Mouse (Mus musculus) lung, embryonic 16.5 days (tissue): Measurements from ENCODE around the gene Fam163b. TPM values are rescaled to one million over a fixed set of nuclear protein-coding genes. Genes with fewer than 3 reads are reported as not detected.
A peak's percentile ranks its signal among the peaks of the same experiment; 100 is the strongest.

Experiments used
- ATAC-seq: fragments of 200-750 bp; cut with Nextera tagmentation; 2 replicates; pipeline ENCODE4 v1.8.0; 2017; ENCODE audit warnings: low read depth, mild to moderate bottlenecking, moderate library complexity
- H3K27ac ChIP-seq: fragments of 300-500 bp; sonication (generic); 2 replicates; pipeline ENCODE4 v1.5.1; 2014; ENCODE audit warnings: mild to moderate bottlenecking, control low read depth, low read length
- H3K27me3 ChIP-seq: fragments of 300-500 bp; sonication (generic); 2 replicates; pipeline ENCODE4 v1.6.1; 2014; ENCODE audit warnings: low read depth, low read length, mixed read lengths; ENCODE audit not compliant: control insufficient read depth, insufficient read depth
- H3K36me3 ChIP-seq: fragments of 300-500 bp; sonication (generic); 2 replicates; pipeline ENCODE4 v1.6.1; 2014; ENCODE audit warnings: low read length; ENCODE audit not compliant: control insufficient read depth, insufficient read depth
- H3K4me1 ChIP-seq: fragments of 300-500 bp; sonication (generic); replicated peaks from 2 replicates; pipeline ENCODE4 v1.6.1; 2014; ENCODE audit warnings: low read length, mixed read lengths; ENCODE audit not compliant: control insufficient read depth, insufficient read depth
- H3K4me2 ChIP-seq: fragments of 300-500 bp; sonication (generic); 2 replicates; pipeline ENCODE4 v1.6.1; 2014; ENCODE audit warnings: low read depth, low read length, control low read depth
- H3K4me3 ChIP-seq: fragments of 300-500 bp; sonication (generic); 2 replicates; pipeline ENCODE4 v1.5.1; 2014; ENCODE audit warnings: mild to moderate bottlenecking, low read length, control low read depth
- H3K9ac ChIP-seq: fragments of 300-500 bp; sonication (generic); 2 replicates; pipeline ENCODE4 v1.6.1; 2014; ENCODE audit warnings: low read length, control low read depth
- H3K9me3 ChIP-seq: fragments of 300-500 bp; sonication (generic); 2 replicates; pipeline ENCODE4 v1.6.1; 2016; ENCODE audit warnings: low read length; ENCODE audit not compliant: control insufficient read depth
- WGBS: fragments of 180-500 bp; shearing (Covaris S2); extraction: QIAGEN DNeasy Blood & Tissue Kit; methylation state at CpG from one replicate; pipeline ENCODE4 v1.1.7; 2014; 5-methylcytosine and 5-hydroxymethylcytosine counted together
- polyA plus RNA-seq: library from polyadenylated mRNA; unstranded; fragments of >200 nt; fragmentation: Nextera tagmentation; extraction: Ambion mirVana; gene quantifications from 2 replicates; pipeline ENCODE4 v1.2.1, GENCODE M21; 2015

Gene Fam163b
- polyA plus RNA-seq, 1 experiment from 2014 or later = 0.64 TPM

GRCm38 (mm10) chr2:27086483-27087010 is 55.7 kb downstream of the Fam163b start:
- no peaks in the 10 kb centered on the region for H3K36me3 ChIP-seq
- H3K4me3 ChIP-seq = no peak overlapping the region
- no peak overlapping the region for H3K27ac ChIP-seq
- H3K9me3 ChIP-seq = no peaks in the 10 kb centered on the region
- WGBS = 68% methylated on average over 4 of the region's 4 CpGs
- H3K27me3 ChIP-seq = no peaks in the 10 kb centered on the region
- no peak overlapping the region for H3K4me2 ChIP-seq
- no peak for ATAC-seq
- H3K9ac ChIP-seq = no peak overlapping the region
- H3K4me1 ChIP-seq = peaks cover 58% of the 10 kb centered on the region

DNA sequence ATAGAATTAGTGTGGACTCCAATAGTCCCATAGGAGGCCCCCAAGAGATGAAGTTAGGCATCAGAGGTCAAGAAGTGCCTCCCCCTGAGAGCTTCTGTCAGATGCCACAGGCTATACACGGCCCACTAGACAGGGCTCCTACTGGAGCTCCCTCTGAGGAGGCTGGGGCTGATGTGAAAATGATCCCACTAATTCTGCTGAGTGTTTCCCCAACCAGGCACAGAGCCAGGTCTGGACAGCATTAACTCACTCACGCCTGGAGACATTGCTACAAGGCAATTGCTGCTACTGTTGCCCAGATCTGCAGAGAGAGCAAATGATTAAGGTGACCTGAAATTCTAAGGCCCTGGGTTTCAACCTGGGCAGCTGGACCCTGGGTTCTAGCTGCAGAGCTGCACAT is 56.5 kb downstream of the Fam163b start:
- H3K27ac ChIP-seq = no peak overlapping the region
- peaks cover 58% of the 10 kb centered on the region for H3K4me1 ChIP-seq
- H3K36me3 ChIP-seq = no peaks in the 10 kb centered on the region
- no peak overlapping the region for H3K4me2 ChIP-seq
- ATAC-seq = peak; percentile 21; the same call in 1 of the 2 replicates
- WGBS = 13% methylated on average over 2 of the region's 2 CpGs
- no peak overlapping the region for H3K9ac ChIP-seq
- H3K9me3 ChIP-seq = no peaks in the 10 kb centered on the region
- no peaks in the 10 kb centered on the region for H3K27me3 ChIP-seq
- no peak overlapping the region for H3K4me3 ChIP-seq

DNA sequence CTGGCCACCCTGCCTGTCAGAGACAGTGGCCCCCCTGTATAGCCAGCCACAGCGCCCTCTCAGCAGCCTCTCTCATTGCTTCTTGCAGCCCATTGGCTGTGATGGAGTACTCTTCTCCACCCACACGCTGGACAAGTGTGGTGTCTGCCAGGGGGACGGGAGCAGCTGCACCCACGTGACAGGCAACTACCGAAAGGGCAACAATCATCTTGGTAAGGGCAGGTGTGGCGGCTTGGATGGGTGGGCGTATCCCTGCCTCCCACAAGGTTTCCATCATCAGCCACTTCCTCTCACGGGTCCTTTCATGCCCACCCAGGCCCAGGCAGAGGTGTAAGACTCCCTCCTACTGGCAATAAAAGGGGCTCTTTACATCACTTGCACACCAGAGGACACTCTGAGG is 57.3 kb downstream of the Fam163b start:
- no peak for ATAC-seq
- Histone ChIP-seq H3K4me2 (no peak overlapping the region), H3K4me1 (peaks cover 58% of the 10 kb centered on the region), H3K9ac (no peak overlapping the region), H3K27me3 (no peaks in the 10 kb centered on the region), H3K9me3 (no peaks in the 10 kb centered on the region), H3K36me3 (no peaks in the 10 kb centered on the region), H3K4me3 (no peak overlapping the region), H3K27ac (no peak overlapping the region)
- 24% methylated on average over 8 of the region's 8 CpGs for WGBS

DNA sequence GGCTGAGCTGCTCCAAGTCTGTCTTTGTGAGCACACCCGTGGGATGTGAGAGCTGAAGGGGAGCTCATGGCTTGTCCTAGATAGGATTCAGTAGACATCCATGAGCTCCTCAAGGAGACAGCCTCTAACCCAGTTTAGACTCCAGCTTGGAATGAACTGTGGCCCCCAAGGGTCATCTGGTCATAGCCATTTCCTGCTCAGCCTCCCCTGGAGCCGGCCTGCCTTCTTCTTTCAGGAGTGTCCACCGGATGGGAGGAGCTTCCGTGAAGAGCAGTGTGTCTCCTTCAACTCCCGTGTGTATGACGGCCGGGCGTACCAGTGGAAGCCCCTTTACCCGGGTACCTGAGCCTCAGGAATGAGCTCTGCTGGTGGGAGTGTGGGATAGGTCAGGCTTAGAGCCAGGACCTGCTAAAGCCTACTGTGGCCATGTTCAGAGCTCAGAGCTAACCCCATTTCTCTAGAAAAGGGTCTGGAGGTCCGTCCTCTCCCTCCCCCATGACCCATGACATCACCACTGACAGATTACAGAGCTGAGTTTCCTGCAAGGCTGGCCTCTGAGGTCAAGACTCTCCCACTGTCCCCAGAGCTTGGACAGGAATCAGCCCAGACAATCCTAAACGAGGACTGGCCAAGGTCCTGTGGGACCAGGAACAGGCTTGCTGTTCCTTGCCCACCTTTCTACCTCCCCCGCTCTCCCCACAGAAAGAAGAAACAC is 58.4 kb downstream of the Fam163b start:
- no peaks in the 10 kb centered on the region for H3K9me3 ChIP-seq
- no peak overlapping the region for H3K4me3 ChIP-seq
- no peak for ATAC-seq
- H3K27me3 ChIP-seq = no peaks in the 10 kb centered on the region
- H3K4me2 ChIP-seq = no peak overlapping the region
- whole genome bisulfite sequencing = 52% methylated on average over 12 of the region's 12 CpGs
- H3K4me1 ChIP-seq = peaks cover 60% of the 10 kb centered on the region
- H3K9ac ChIP-seq = no peak overlapping the region
- no peak overlapping the region for H3K27ac ChIP-seq
- no peaks in the 10 kb centered on the region for H3K36me3 ChIP-seq

DNA sequence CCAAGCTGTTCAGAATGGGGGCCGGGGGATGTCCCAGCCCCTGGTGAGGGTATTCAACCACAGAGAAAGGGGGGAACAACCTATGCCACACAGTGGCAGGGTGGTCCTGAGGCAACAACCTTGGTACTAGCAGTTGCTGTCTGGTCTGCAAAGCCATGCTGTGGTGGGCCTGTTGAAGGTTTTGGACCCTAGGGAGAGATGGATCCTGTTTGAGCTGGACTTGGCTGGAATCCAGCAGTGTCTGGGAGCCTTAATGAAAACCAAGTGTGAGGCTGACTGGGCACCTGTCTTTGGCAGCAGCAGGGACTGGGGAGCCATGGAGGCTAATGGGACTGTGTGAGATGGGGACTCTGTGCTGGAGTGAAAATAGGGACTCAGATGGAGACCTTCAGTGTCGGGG is 62.6 kb downstream of the Fam163b start:
- peak overlapping the region; percentile 39 for H3K4me3 ChIP-seq
- peak overlapping the region; percentile 45 for H3K9ac ChIP-seq
- peak; percentile 8; the same call in 1 of the 2 replicates for ATAC-seq
- 54% methylated on average over 2 of the region's 2 CpGs for WGBS
- peak overlapping the region; percentile 67 for H3K27ac ChIP-seq
- H3K27me3 ChIP-seq = 0 out of 2 replicates have a peak, but pooled peaks cover 5% of the 10 kb centered on the region
- peaks cover 42% of the 10 kb centered on the region for H3K4me1 ChIP-seq
- H3K4me2 ChIP-seq = peak overlapping the region; percentile 52
- H3K36me3 ChIP-seq = no peaks in the 10 kb centered on the region
- no peaks in the 10 kb centered on the region for H3K9me3 ChIP-seq

- H3K4me3 ChIP-seq = peak within 1 kb of the TSS; percentile 39
- H3K27ac ChIP-seq = peak within 1 kb of the TSS; percentile 77
- H3K36me3 ChIP-seq = no peaks in the 10 kb centered on the region
- ATAC-seq = peak; percentile 85
- no peaks in the 10 kb centered on the region for H3K9me3 ChIP-seq
- H3K4me1 ChIP-seq = peaks cover 39% of the 10 kb centered on the region
- peak within 1 kb of the TSS; percentile 52 for H3K4me2 ChIP-seq
- 0 out of 2 replicates have a peak, but pooled peaks cover 5% of the 10 kb centered on the region for H3K27me3 ChIP-seq
- peak within 1 kb of the TSS; percentile 45 for H3K9ac ChIP-seq
- WGBS = under 1% methylated on average over 10 of the region's 10 CpGs
Measured at GRCm38 (mm10) chr2:27079152-27079584, 63.1 kb downstream of the Fam163b start, which contains the start of gene Adamtsl2. Gene Adamtsl2 (plus strand): TSS chr2:27079379.

DNA sequence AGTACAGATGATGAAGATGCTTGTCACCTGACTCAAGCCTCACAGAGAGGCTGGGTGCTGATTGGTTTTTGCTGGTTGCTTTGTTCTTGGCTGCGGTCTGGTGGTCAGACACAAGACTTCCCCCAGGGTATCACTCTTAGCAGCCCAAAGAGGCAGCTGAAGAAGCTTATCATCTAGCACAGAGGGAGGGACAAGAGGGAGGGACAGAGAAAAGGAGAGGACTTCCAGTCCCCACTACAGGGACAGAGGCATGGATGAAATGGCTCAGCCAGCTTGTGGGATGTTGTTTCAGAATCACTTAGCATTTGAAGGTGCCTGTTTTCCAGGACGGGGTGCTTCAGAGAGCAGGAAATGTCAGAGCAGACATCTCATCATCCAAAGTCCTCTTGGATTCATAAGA is 64.0 kb downstream of the Fam163b start:
- H3K27ac ChIP-seq = peak overlapping the region; percentile 77
- no peak overlapping the region for H3K4me2 ChIP-seq
- WGBS = 37% methylated on average over 2 of the region's 2 CpGs
- no peak overlapping the region for H3K4me3 ChIP-seq
- H3K27me3 ChIP-seq = 0 out of 2 replicates have a peak, but pooled peaks cover 5% of the 10 kb centered on the region
- H3K4me1 ChIP-seq = peaks cover 31% of the 10 kb centered on the region
- ATAC-seq = no peak
- no peaks in the 10 kb centered on the region for H3K9me3 ChIP-seq
- no peaks in the 10 kb centered on the region for H3K36me3 ChIP-seq
- H3K9ac ChIP-seq = no peak overlapping the region

DNA sequence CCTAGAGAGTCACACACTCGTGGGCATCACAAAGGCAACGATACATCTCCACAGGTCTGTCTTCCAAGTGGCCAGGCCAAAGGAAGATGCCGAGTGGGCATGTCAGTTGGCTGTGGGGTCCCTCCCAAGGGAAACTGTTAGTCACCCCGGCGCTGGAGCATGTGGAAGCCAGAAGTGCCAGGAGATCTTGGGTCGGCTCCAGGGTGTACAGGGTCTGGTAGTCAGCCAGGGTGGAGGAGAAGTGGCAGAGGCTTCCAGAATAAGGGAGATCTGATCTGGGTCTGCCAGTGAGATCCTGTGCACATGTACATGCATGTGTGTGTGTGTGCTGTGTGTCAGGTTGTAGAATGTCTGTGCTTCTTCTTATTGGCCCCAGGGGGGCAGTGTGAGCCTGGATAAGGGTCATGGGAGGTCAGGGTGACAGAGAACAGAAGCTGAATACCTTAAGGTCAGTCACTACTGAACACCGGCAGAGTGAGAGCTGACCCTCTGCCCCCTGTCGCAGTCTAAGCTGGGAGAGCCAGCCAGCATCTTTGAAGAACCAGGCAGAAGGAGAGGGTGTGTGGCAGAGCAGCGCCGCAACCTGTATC is 64.5 kb downstream of the Fam163b start:
- WGBS = 49% methylated on average over 10 of the region's 10 CpGs
- Histone ChIP-seq H3K36me3 (no peaks in the 10 kb centered on the region), H3K27me3 (0 out of 2 replicates have a peak, but pooled peaks cover 5% of the 10 kb centered on the region), H3K4me1 (peaks cover 29% of the 10 kb centered on the region), H3K27ac (no peak overlapping the region; the same call in 1 of the 2 replicates), H3K4me2 (no peak overlapping the region), H3K9me3 (no peaks in the 10 kb centered on the region), H3K9ac (no peak overlapping the region), H3K4me3 (no peak overlapping the region)
- no peak for ATAC-seq

DNA sequence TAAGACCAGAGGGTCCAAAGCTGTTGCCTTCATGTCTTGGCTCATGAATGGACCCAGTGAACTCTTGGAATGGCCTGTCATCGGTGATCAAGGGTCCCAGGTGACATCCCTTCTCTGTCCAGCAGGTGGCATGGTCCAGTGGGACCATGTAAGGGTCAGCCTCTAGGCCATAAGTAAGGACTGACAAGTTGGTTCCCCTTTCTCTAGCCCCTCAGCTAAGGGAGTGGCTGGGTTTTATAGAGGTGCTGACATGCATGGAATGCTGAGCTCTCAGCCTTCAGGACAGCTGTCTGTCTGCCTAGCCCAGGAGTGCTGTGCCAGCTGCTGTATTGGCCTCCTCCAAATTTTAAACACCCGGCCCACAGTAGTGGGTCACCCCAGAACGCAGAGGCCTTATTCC is 66.8 kb downstream of the Fam163b start:
- Histone ChIP-seq H3K36me3 (no peaks in the 10 kb centered on the region), H3K4me1 (peaks cover 40% of the 10 kb centered on the region), H3K27ac (no peak overlapping the region), H3K4me3 (no peak overlapping the region), H3K9me3 (no peaks in the 10 kb centered on the region), H3K4me2 (no peak overlapping the region), H3K27me3 (0 out of 2 replicates have a peak, but pooled peaks cover 5% of the 10 kb centered on the region), H3K9ac (no peak overlapping the region)
- WGBS = 62% methylated on average over 3 of the region's 3 CpGs
- no peak for ATAC-seq
